Mouse (Mus musculus) limb, embryonic 11.5 days (tissue): ENCODE measurements around the gene Asap2. TPM values are rescaled to one million over a fixed set of nuclear protein-coding genes. Genes with fewer than 3 reads are reported as not detected.

Experiments used
- ATAC-seq: fragments of 200-750 bp; cut with Nextera tagmentation; 2 replicates; pipeline ENCODE4 v1.8.0; 2017; ENCODE audit warnings: low read depth; ENCODE audit not compliant: insufficient number of reproducible peaks, low FRiP score, low TSS enrichment
- DNase-seq: peaks from one replicate; pipeline ENCODE4 v3.0.0-alpha.2; 2015; ENCODE audit warnings: low spot score
- H3K27ac ChIP-seq: fragments of 300-500 bp; sonication (generic); replicated peaks from 2 replicates; pipeline ENCODE4 v1.5.1; 2014; ENCODE audit warnings: low read depth, mild to moderate bottlenecking, low read length
- H3K27me3 ChIP-seq: fragments of 300-500 bp; sonication (generic); 2 replicates; pipeline ENCODE4 v1.6.1; 2014; ENCODE audit warnings: mild to moderate bottlenecking, low read length, mixed read lengths; ENCODE audit not compliant: control insufficient read depth, insufficient read depth
- H3K36me3 ChIP-seq: fragments of 300-500 bp; sonication (generic); 2 replicates; pipeline ENCODE4 v1.6.1; 2014; ENCODE audit warnings: mild to moderate bottlenecking, low read length, moderate library complexity, mixed read lengths; ENCODE audit not compliant: control insufficient read depth, insufficient read depth
- H3K4me1 ChIP-seq: fragments of 300-500 bp; sonication (generic); 2 replicates; pipeline ENCODE4 v1.6.1; 2014; ENCODE audit warnings: low read length, mixed read lengths; ENCODE audit not compliant: control insufficient read depth, insufficient read depth
- H3K4me2 ChIP-seq: fragments of 300-500 bp; sonication (generic); 2 replicates; pipeline ENCODE4 v1.6.1; 2014; ENCODE audit warnings: low read depth, mild to moderate bottlenecking, moderate library complexity; ENCODE audit not compliant: severe bottlenecking
- H3K4me3 ChIP-seq: fragments of 300-500 bp; sonication (generic); 2 replicates; pipeline ENCODE4 v1.5.1; 2014; ENCODE audit warnings: low read depth, low read length
- H3K9ac ChIP-seq: fragments of 300-500 bp; sonication (generic); 2 replicates; pipeline ENCODE4 v1.6.1; 2014; ENCODE audit warnings: mild to moderate bottlenecking, low read length
- H3K9me3 ChIP-seq: fragments of 300-500 bp; sonication (generic); 2 replicates; pipeline ENCODE4 v1.6.1; 2016; ENCODE audit warnings: low read length; ENCODE audit not compliant: control insufficient read depth
- WGBS: fragments of 180-500 bp; shearing (Covaris S2); extraction: QIAGEN DNeasy Blood & Tissue Kit; methylation state at CpG from one replicate; pipeline ENCODE4 v1.1.7; 2014; 5-methylcytosine and 5-hydroxymethylcytosine counted together
- polyA plus RNA-seq: library from polyadenylated mRNA; unstranded; fragments of >200 nt; fragmentation: Nextera tagmentation; extraction: Ambion mirVana; gene quantifications from 2 replicates; pipeline ENCODE4 v1.2.1, GENCODE M21; 2014

The Asap2 gene
- polyA plus RNA-seq, 1 experiment from 2014 or later = 19.0 TPM

DNA sequence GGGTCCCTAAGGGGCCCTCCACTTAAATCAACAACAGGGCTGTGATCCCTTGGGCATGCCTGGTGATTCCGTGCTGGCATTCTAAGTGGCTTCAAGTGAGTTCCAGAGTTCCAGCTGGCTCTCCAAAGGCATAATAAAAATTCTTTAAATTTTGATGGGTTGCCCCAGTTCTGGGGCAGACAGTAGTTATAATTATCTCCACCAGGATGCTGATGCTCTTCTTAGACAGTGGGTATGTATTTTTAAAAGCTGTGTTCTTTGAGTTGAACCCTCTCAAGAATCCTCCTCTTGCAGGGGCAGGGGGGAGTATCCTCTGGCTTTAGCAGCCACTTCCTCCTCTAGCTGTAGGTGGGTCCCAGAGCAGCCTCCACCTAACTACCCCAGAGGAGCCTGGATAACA, 230.3 kb downstream of the Asap2 start:
- Histone ChIP-seq H3K4me1 (no peaks in the 10 kb centered on the region), H3K4me2 (no peak overlapping the region), H3K9me3 (no peaks in the 10 kb centered on the region), H3K27ac (no peak overlapping the region), H3K4me3 (no peak overlapping the region), H3K36me3 (peaks cover 2% of the 10 kb centered on the region; the same call in 1 of the 2 replicates), H3K9ac (no peak overlapping the region), H3K27me3 (no peaks in the 10 kb centered on the region)
- WGBS = 80% methylated on average over 1 of the region's 1 CpGs
- DNase-seq (no peak), ATAC-seq (no peak)

- no peak for DNase-seq
- H3K36me3 ChIP-seq = peaks cover 2% of the 10 kb centered on the region; the same call in 1 of the 2 replicates
These were observed 233.7 kb downstream of the Asap2 start for GRCm38 (mm10) chr12:21223923-21224322.

GRCm38 (mm10) chr12:21225358-21225757, 235.1 kb downstream of the Asap2 start:
- no peak overlapping the region for H3K4me3 ChIP-seq
- WGBS = 88% methylated on average over 8 of the region's 8 CpGs

More at GRCm38 (mm10) chr12:21223923-21224322, 233.7 kb downstream of the Asap2 start:
- 92% methylated on average over 4 of the region's 4 CpGs for WGBS
- no peaks in the 10 kb centered on the region for H3K4me1 ChIP-seq
- no peaks in the 10 kb centered on the region for H3K27me3 ChIP-seq
- H3K4me2 ChIP-seq = no peak overlapping the region
- no peak overlapping the region for H3K4me3 ChIP-seq
- no peak overlapping the region for H3K9ac ChIP-seq
- no peaks in the 10 kb centered on the region for H3K9me3 ChIP-seq
- no peak overlapping the region for H3K27ac ChIP-seq
- ATAC-seq = no peak

GRCm38 (mm10) chr12:21226316-21226715, 236.1 kb downstream of the Asap2 start:
- H3K9me3 ChIP-seq = no peaks in the 10 kb centered on the region
- no peak for DNase-seq
- ATAC-seq = no peak
- H3K27ac ChIP-seq = no peak overlapping the region
- H3K4me3 ChIP-seq = no peak overlapping the region
- 83% methylated on average over 9 of the region's 9 CpGs for WGBS
- H3K4me2 ChIP-seq = no peak overlapping the region
- H3K36me3 ChIP-seq = peaks cover 6% of the 10 kb centered on the region
- no peak overlapping the region for H3K9ac ChIP-seq
- no peaks in the 10 kb centered on the region for H3K27me3 ChIP-seq
- no peaks in the 10 kb centered on the region for H3K4me1 ChIP-seq

More at GRCm38 (mm10) chr12:21225358-21225757, 235.1 kb downstream of the Asap2 start:
- Histone ChIP-seq H3K4me1 (no peaks in the 10 kb centered on the region), H3K36me3 (peaks cover 5% of the 10 kb centered on the region), H3K27ac (no peak overlapping the region), H3K27me3 (no peaks in the 10 kb centered on the region), H3K9me3 (no peaks in the 10 kb centered on the region), H3K9ac (no peak overlapping the region), H3K4me2 (no peak overlapping the region)
- ATAC-seq (no peak), DNase-seq (no peak)

DNA sequence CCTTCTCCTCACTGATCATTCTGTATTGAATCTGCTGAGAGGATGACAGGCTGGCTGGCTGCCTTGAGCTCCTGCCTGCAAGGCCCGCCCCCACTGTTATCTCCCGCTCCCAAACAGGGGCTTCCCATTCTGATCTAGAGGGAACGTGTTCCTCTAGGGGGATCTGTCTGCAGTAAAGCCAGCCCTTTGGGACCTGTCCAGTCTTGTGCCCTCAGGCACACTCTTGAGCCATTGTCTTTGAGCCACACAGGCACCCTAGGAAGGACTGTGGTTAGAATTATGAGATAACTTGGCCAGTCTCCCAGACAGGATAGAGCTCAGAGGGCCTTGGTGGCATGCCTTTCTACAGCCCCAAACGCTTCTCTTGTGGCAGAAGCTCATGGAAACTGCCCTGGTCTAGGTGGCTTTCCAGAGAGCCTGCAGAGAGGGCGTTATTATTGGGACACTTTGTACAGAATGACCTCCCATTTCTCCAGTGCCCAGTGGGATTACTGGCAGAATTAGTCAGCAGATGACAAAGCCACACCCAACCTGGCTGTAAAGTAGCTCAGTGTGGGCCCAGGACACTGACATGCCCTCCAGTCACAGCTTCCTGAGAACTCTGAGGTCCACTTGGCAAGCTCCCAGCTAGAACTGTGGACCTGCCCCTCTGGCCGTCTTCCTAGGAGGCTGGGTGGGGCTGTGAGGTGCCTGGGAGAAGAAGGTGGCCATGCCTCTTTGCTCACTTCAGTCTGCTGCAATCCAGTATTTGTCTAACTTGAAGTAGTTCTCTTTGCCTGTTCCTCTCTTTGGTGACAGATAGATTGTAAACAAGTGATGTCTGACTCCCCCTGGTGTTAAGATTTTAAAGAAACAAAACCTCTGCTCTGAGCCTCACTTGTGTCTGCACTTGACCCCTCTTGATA, 237.1 kb downstream of the Asap2 start:
- no peaks in the 10 kb centered on the region for H3K4me1 ChIP-seq
- H3K9ac ChIP-seq = no peak overlapping the region
- H3K27ac ChIP-seq = no peak overlapping the region
- DNase-seq (no peak), ATAC-seq (no peak)
- no peak overlapping the region for H3K4me3 ChIP-seq
- 68% methylated on average over 6 of the region's 6 CpGs for WGBS
- H3K36me3 ChIP-seq = peaks cover 8% of the 10 kb centered on the region
- no peaks in the 10 kb centered on the region for H3K27me3 ChIP-seq
- H3K9me3 ChIP-seq = no peaks in the 10 kb centered on the region
- H3K4me2 ChIP-seq = no peak overlapping the region

DNA sequence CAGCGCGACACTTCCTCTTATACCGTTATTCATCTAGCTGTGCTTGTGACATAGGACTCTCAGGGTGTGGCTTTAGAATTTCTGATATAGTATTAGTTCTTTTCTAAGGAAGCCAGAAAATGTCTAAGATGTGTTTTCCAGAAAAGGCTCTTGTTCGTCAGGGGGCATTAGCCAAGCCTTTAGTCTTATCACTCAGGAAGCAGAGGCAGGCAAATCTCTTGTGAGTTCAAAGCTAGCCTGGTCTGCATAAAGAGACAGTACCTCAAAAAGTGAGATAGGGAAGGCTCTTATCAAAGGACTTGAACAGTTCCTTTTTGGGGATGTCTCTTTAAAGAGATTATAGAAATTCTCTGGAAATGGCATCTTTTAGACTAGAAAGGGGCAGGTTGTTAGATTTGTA, 238.4 kb downstream of the Asap2 start:
- DNase-seq (no peak), ATAC-seq (no peak)
- Histone ChIP-seq H3K27ac (no peak overlapping the region), H3K27me3 (no peaks in the 10 kb centered on the region), H3K9ac (no peak overlapping the region), H3K4me3 (no peak overlapping the region), H3K4me2 (no peak overlapping the region), H3K9me3 (no peaks in the 10 kb centered on the region), H3K36me3 (peaks cover 8% of the 10 kb centered on the region), H3K4me1 (no peaks in the 10 kb centered on the region)
- whole genome bisulfite sequencing = 94% methylated on average over 4 of the region's 4 CpGs

DNA sequence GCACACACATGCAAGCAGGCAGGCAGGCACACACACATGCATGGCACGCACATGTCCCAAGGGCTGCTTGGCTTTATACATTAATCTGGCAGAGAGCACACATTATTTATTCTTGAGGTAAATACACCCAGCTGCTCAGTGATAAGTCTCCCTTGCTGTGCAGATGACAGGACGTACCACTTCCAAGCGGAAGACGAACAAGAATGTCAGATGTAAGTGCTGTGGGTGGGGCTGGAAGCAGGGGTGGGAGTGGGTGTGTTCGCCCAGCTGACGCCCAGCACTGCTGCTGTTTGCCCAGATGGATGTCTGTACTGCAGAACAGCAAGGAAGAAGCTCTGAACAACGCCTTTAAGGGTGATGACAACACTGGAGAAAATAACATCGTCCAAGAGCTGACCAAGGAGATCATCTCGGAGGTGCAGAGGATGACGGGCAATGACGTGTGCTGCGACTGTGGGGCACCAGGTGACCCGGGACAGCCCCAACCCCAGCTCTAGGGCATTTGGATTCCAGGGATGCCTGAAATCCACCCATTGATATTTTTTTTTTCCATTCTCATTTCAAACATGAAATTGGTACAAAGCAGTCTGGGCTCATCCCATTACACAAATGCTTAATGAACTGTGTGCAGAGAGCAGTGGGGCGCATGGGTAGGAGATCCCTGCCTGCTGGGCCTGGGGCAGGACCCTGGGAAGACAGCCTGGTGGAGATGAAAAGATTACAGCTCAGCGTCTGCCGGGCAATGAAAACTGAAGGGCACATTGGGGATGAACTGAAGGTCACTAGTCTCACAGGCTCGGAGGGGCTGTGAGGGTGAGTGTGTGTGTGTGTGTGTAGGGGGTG, 239.0 kb downstream of the Asap2 start:
- Histone ChIP-seq H3K27ac (no peak overlapping the region), H3K36me3 (peaks cover 8% of the 10 kb centered on the region), H3K4me1 (no peaks in the 10 kb centered on the region), H3K27me3 (no peaks in the 10 kb centered on the region), H3K4me2 (no peak overlapping the region), H3K4me3 (no peak overlapping the region), H3K9me3 (no peaks in the 10 kb centered on the region), H3K9ac (no peak overlapping the region)
- 87% methylated on average over 17 of the region's 17 CpGs for WGBS
- no peak for ATAC-seq
- no peak for DNase-seq

DNA sequence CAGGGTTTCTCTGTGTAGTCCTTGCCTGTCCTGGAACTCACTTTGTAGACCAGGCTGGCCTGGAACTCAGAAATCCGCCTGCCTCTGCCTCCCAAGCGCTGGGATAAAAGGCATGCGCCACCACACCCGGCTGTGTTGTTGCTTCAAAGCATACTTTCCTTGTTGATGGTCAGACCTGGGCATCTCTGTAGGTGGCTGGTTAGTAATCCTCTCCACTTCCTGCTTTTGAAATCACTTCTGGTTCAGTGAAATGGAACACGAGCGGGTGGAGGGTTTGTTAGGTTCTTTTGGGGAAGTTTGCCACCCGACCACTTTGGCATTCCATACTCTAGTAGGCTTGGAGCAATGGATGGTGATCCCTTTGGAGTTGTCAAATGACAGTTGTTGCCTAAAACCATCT, 243.5 kb downstream of the Asap2 start:
- DNase-seq (no peak), ATAC-seq (no peak)
- no peaks in the 10 kb centered on the region for H3K9me3 ChIP-seq
- no peak overlapping the region for H3K9ac ChIP-seq
- no peak overlapping the region for H3K27ac ChIP-seq
- H3K4me1 ChIP-seq = no peaks in the 10 kb centered on the region
- peaks cover 14% of the 10 kb centered on the region for H3K36me3 ChIP-seq
- 93% methylated on average over 7 of the region's 7 CpGs for WGBS
- no peak overlapping the region for H3K4me3 ChIP-seq
- H3K27me3 ChIP-seq = no peaks in the 10 kb centered on the region
- no peak overlapping the region for H3K4me2 ChIP-seq
